Mouse (Mus musculus) stomach, postnatal 0 days (tissue): Measurements from ENCODE around the gene Slc12a6.

Source experiments
- CTCF ChIP-seq: IDR thresholded peaks from 2 replicates; pipeline ENCODE4 v1.5.1; 2016; ENCODE audit warnings: antibody characterized with exemption, low read depth, mild to moderate bottlenecking, moderate library complexity
- EP300 ChIP-seq: optimal IDR thresholded peaks from 2 replicates; pipeline ENCODE3; 2016; ENCODE audit warnings: antibody characterized with exemption

DNA sequence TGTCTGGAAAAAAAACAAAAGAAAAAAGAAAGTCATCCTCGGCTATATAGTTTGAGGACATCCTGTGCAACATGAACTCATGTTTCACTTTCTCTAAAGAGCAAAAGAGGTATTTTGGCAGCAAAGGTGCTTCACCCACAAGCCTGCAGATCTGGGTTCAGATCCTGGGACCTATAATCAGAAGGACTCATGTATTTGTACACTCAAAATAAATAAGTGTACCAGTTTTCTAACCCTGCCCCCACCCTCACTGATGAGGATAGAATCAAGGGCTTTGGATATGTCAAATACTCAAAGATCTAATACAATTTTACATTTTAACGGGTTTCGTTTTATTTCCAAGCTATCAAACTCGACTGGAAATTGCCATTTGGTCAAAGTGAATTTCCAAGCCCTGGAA, 1.3 kb upstream of the Slc12a6 start:
- TF ChIP-seq CTCF (no peak), EP300 (no peak)
